Mouse (Mus musculus): ENCODE data around the gene Trim69. TPM values are rescaled to one million over a fixed set of nuclear protein-coding genes. Genes with fewer than 3 reads are reported as not detected.
"Not testable (repeated sequence)": the region's sequence is repeated elsewhere in the genome, so short reads cannot be mapped to it uniquely, and the experiment has no call there.

Gene Trim69
- polyA plus RNA-seq, 1 experiment: 0.10 TPM

DNA sequence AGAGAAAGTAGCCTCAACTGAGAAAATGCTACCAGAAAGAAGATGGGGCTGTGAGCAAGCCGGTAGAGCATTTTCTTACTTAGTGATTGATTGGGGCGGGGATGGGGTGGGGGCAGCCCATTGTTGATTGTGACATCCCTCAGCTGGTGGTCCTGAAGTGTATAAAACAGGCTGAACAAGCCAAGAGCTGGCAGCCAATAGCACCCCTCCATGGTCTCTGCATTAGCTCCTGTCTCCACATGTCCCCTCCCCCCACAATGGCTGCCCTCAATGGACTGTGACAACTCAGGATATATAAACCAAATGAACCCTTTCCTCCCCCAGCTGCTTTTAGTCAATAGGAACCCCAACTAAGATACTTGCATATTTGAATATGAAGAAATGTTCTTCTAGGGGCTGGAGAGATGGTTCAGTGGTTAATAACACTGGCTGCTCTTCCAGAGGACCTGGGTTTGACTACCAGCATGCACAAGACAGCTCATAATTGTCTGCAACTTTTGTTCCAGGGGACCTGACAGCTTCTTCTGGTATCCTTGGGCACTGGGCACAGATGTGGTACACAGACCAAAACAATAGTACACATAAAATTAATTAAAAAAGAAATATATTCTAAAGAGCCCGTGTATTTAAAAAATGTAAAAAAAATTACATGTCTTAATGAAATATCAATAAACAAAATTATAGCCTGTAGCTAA is 50.2 kb downstream of the Trim69 start:
- Histone ChIP-seq H3K27ac (ENCODE audit: insufficient read depth, low read depth, low read length) (no peak overlapping the region), H3K4me3 (ENCODE audit: low read depth, low read length) (no peak overlapping the region), H3K4me1 (ENCODE audit: control insufficient read depth, insufficient read depth, insufficient read length, low read length) (peaks cover 9% of the 10 kb centered on the region; the same call in 1 of the 2 replicates), H3K36me3 (ENCODE audit: control insufficient read depth, insufficient read depth, low read length) (no peaks in the 10 kb centered on the region), H3K27me3 (ENCODE audit: control insufficient read depth, insufficient read depth, low read length) (no peaks in the 10 kb centered on the region)
- TF ChIP-seq CTCF (IDR thresholded peaks at IDR 0.05; ENCODE audit: extremely low read depth, insufficient read length, insufficient replicate concordance, low read depth, low read length): no peak
- TF ChIP-seq POLR2A (IDR thresholded peaks at IDR 0.05; ENCODE audit: low read depth, low read length): no peak
- whole genome bisulfite sequencing: 84% methylated on average over 3 of the region's 3 CpGs

DNA sequence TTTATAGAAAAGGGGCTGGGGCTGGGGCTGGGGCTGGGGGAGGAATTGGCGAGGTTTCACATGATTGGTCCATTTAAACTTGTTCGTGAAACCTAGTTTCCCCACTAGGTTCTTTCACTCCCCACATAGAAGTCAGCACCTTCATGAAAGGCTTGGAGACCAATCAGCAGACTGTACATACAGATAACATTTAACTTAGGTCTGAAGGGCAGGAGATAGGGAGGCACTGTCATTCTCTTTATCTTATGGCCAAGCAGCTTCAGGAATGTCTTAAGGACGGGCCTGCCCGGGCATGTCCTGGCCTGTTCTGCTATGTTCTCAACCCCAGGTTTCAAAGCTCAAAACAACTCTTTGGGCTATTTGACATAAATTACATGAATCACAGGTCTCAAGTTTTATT is 56.6 kb downstream of the Trim69 start:
- H3K27me3 ChIP-seq (ENCODE audit: control insufficient read depth, insufficient read depth, low read length); H3K36me3 ChIP-seq (ENCODE audit: control insufficient read depth, insufficient read depth, low read length); H3K4me3 ChIP-seq (ENCODE audit: low read depth, low read length); H3K27ac ChIP-seq (ENCODE audit: insufficient read depth, low read depth, low read length): not testable (repeated sequence)
- peaks cover 17% of the 10 kb centered on the region; the same call in 1 of the 2 replicates for H3K4me1 ChIP-seq (ENCODE audit: control insufficient read depth, insufficient read depth, insufficient read length, low read length)
- WGBS: 63% methylated on average over 4 of the region's 4 CpGs

DNA sequence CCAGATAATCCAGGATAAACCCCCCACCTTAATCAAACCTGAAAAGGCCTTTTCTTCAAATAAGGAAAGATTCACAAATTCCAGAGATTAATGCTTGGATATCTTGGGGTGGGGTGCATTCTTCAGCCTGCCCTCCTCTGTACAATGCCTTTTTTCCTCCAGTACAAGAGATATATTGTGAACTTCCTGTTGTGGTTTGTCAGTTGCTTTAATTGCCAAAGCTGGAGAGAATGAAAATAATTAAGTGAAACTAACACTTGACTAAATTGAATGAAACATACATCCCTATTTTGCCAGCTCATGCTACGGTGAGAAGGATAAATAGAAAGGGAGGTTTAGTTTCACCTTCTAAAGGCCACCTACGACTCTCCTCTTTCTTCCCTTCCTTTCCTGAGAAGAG is 57.7 kb downstream of the Trim69 start:
- H3K4me3 ChIP-seq (ENCODE audit: low read depth, low read length): no peak overlapping the region
- H3K36me3 ChIP-seq (ENCODE audit: control insufficient read depth, insufficient read depth, low read length): no peaks in the 10 kb centered on the region
- H3K27me3 ChIP-seq (ENCODE audit: control insufficient read depth, insufficient read depth, low read length): no peaks in the 10 kb centered on the region
- H3K27ac ChIP-seq (ENCODE audit: insufficient read depth, low read depth, low read length): peak overlapping the region; percentile 12; the same call in 1 of the 2 replicates
- peaks cover 17% of the 10 kb centered on the region; the same call in 1 of the 2 replicates for H3K4me1 ChIP-seq (ENCODE audit: control insufficient read depth, insufficient read depth, insufficient read length, low read length)
- TF ChIP-seq POLR2A (IDR thresholded peaks at IDR 0.05; ENCODE audit: low read depth, low read length) (no peak), CTCF (IDR thresholded peaks at IDR 0.05; ENCODE audit: extremely low read depth, insufficient read length, insufficient replicate concordance, low read depth, low read length) (no peak)
- 58% methylated on average over 2 of the region's 2 CpGs for WGBS

DNA sequence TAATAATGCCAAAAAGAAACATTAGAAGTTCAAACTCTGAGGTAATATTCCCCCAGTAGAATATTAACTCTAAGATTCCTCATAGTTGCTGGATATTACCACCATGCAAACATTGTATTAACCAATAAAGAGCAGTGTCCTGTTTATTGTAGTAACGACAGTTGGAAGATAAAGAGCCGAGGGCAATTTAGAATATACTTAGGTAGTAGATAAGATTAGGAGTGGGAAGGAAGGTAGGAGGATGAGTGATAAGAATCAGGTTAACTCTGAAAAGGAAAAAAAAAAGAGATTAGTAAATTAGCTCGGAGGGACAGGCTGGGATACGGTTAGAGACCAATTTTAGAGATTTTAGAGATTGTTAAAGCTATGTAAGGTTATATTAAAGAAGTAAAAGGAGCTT is 60.9 kb downstream of the Trim69 start:
- Histone ChIP-seq H3K36me3 (ENCODE audit: control insufficient read depth, insufficient read depth, low read length) (no peaks in the 10 kb centered on the region), H3K27me3 (ENCODE audit: control insufficient read depth, insufficient read depth, low read length) (no peaks in the 10 kb centered on the region), H3K4me1 (ENCODE audit: control insufficient read depth, insufficient read depth, insufficient read length, low read length) (peaks cover 17% of the 10 kb centered on the region; the same call in 1 of the 2 replicates), H3K27ac (ENCODE audit: insufficient read depth, low read depth, low read length) (peak overlapping the region; percentile 72), H3K4me3 (ENCODE audit: low read depth, low read length) (no peak overlapping the region)
- 16% methylated on average over 4 of the region's 4 CpGs for WGBS
- TF ChIP-seq CTCF (IDR thresholded peaks at IDR 0.05; ENCODE audit: extremely low read depth, insufficient read length, insufficient replicate concordance, low read depth, low read length) (no peak), POLR2A (IDR thresholded peaks at IDR 0.05; ENCODE audit: low read depth, low read length) (no peak)

DNA sequence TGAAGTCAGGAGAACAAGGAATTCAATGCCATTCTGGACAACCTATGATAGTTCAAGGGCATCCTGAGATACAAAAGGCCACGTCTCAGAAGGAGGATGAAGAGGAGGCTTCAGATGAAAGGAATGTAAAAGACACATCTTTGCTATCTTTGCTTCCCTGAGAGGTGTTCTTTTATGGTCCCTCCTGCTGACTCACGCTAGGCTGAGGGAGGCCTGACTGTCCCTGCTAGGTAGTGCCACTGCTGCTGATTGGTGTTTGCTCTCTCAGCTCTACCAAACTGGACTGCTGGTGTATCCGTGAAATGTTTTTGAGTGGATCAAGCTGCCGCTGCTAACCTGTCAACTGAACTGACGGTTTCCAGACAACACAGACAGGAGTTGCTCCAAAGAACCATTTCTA is 61.3 kb downstream of the Trim69 start:
- Histone ChIP-seq H3K4me1 (ENCODE audit: control insufficient read depth, insufficient read depth, insufficient read length, low read length) (peaks cover 13% of the 10 kb centered on the region; the same call in 1 of the 2 replicates), H3K4me3 (ENCODE audit: low read depth, low read length) (no peak overlapping the region), H3K27ac (ENCODE audit: insufficient read depth, low read depth, low read length) (peak overlapping the region; percentile 72), H3K27me3 (ENCODE audit: control insufficient read depth, insufficient read depth, low read length) (no peaks in the 10 kb centered on the region), H3K36me3 (ENCODE audit: control insufficient read depth, insufficient read depth, low read length) (no peaks in the 10 kb centered on the region)
- 16% methylated on average over 5 of the region's 5 CpGs for WGBS
- TF ChIP-seq POLR2A (IDR thresholded peaks at IDR 0.05; ENCODE audit: low read depth, low read length) (no peak), CTCF (IDR thresholded peaks at IDR 0.05; ENCODE audit: extremely low read depth, insufficient read length, insufficient replicate concordance, low read depth, low read length) (no peak)

DNA sequence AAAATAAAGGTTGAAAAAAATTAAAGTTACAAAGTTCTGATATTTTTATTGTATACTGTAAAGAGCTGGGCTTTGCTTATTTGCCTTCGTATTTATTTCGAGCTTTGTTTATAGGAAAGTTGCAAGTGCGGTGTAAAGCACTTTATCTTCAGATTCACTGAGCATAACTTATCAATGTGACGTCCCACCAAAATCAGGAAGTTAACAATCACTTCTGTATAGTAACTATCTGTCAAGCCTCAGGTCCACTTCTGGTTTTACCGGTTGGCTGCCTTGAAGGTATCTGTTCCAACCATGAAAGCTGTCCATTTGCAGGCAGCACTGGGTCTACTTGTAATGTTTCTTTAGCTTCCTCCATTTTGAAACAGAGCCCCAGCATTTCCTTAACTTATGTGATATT is 61.8 kb downstream of the Trim69 start:
- H3K27me3 ChIP-seq (ENCODE audit: control insufficient read depth, insufficient read depth, low read length): no peaks in the 10 kb centered on the region
- H3K36me3 ChIP-seq (ENCODE audit: control insufficient read depth, insufficient read depth, low read length): no peaks in the 10 kb centered on the region
- H3K4me3 ChIP-seq (ENCODE audit: low read depth, low read length): no peak overlapping the region
- TF ChIP-seq POLR2A (IDR thresholded peaks at IDR 0.05; ENCODE audit: low read depth, low read length) (no peak), CTCF (IDR thresholded peaks at IDR 0.05; ENCODE audit: extremely low read depth, insufficient read length, insufficient replicate concordance, low read depth, low read length) (no peak)
- peaks cover 12% of the 10 kb centered on the region; the same call in 1 of the 2 replicates for H3K4me1 ChIP-seq (ENCODE audit: control insufficient read depth, insufficient read depth, insufficient read length, low read length)
- 43% methylated on average over 5 of the region's 5 CpGs for WGBS
- H3K27ac ChIP-seq (ENCODE audit: insufficient read depth, low read depth, low read length): peak overlapping the region; percentile 43; the same call in 1 of the 2 replicates

DNA sequence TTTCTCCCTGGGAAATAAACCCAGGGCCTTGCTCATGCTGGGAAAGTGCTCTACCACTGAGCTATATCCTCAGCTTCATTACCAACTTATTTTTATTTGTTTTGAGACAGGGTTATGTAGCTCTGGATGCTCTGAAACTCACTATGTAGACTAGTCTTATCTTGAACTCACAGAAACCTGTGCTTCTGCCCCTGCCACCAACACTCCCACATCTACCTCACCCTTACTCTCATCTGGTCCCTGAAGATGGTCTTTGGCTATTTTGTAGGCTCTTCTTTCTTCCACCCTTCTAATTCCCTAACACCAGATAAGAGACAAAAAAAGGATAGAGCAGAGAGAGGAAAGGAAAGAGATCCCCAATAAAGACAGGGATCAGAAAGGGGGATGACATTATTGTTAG is 63.2 kb downstream of the Trim69 start:
- Histone ChIP-seq H3K36me3 (ENCODE audit: control insufficient read depth, insufficient read depth, low read length) (no peaks in the 10 kb centered on the region), H3K4me1 (ENCODE audit: control insufficient read depth, insufficient read depth, insufficient read length, low read length) (peaks cover 6% of the 10 kb centered on the region; the same call in 1 of the 2 replicates), H3K4me3 (ENCODE audit: low read depth, low read length) (no peak overlapping the region), H3K27me3 (ENCODE audit: control insufficient read depth, insufficient read depth, low read length) (no peaks in the 10 kb centered on the region), H3K27ac (ENCODE audit: insufficient read depth, low read depth, low read length) (no peak overlapping the region)
- TF ChIP-seq CTCF (IDR thresholded peaks at IDR 0.05; ENCODE audit: extremely low read depth, insufficient read length, insufficient replicate concordance, low read depth, low read length) (no peak), POLR2A (IDR thresholded peaks at IDR 0.05; ENCODE audit: low read depth, low read length) (no peak)

Other genes starting within 250 kb of the Trim69 start
- gene Ctdspl2, start 204.7 kb upstream of the Trim69 start, polyA plus RNA-seq (2012; rRNA removed): 0.72 and 1.3 TPM in 2 replicates
- gene Mageb3, start 204.6 kb upstream of the Trim69 start, polyA plus RNA-seq (2012; rRNA removed): not detected in 2 replicates
- gene Eif3j1, start 132.2 kb upstream of the Trim69 start, polyA plus RNA-seq (2012; rRNA removed): 2.2 and 3.5 TPM in 2 replicates
- gene Spg11, start 42.3 kb upstream of the Trim69 start, polyA plus RNA-seq (2012; rRNA removed): 2.8 and 7.3 TPM in 2 replicates
- 286 and 1,325 TPM in 2 replicates for gene B2m, start 13.0 kb upstream of the Trim69 start, polyA plus RNA-seq (2012; rRNA removed)
- gene Patl2, start 25.5 kb downstream of the Trim69 start, polyA plus RNA-seq (2012; rRNA removed): not detected in 2 replicates
- not detected in 2 replicates for gene Terb2, start 25.6 kb downstream of the Trim69 start, polyA plus RNA-seq (2012; rRNA removed)
- gene Sord, start 74.0 kb downstream of the Trim69 start, polyA plus RNA-seq (2012; rRNA removed): 16.1 and 71.5 TPM in 2 replicates
- gene Duox2, start 137.7 kb downstream of the Trim69 start, polyA plus RNA-seq (2012; rRNA removed): 13.5 and 133 TPM in 2 replicates
- gene Duoxa2, start 138.2 kb downstream of the Trim69 start, polyA plus RNA-seq (2012; rRNA removed): 33.7 and 324 TPM in 2 replicates
- gene Duoxa1, start 153.0 kb downstream of the Trim69 start, polyA plus RNA-seq (2012; rRNA removed): 0.08 and 0.66 TPM in 2 replicates
- 0.11 and 0.16 TPM in 2 replicates for gene Duox1, start 155.0 kb downstream of the Trim69 start, polyA plus RNA-seq (2012; rRNA removed)
- gene Shf, start 208.5 kb downstream of the Trim69 start, polyA plus RNA-seq (2012; rRNA removed): 3.5 and 9.1 TPM in 2 replicates